Mouse (Mus musculus) left cerebral cortex, adult 2 months (tissue): ENCODE results near the gene Olfr957. TPM values are rescaled to one million over a fixed set of nuclear protein-coding genes. Genes with fewer than 3 reads are reported as not detected.

Source experiments
- DNase-seq, 2 experiments: peaks; one replicate each; pipeline ENCODE4 v3.0.0; 2021 to 2022; ENCODE audit warnings: low spot score in 2 of 2, mixed read lengths in 1 of 2; ENCODE audit errors: extremely low spot score in 1 of 2
- H3K27ac ChIP-seq: fragments of 200-600 bp; 2 replicates; pipeline ENCODE4 v1.8.1; 2022
- H3K4me3 ChIP-seq: fragments of 200-600 bp; 2 replicates; pipeline ENCODE4 v1.8.1; 2022
- CTCF ChIP-seq: fragments of 200-600 bp; IDR thresholded peaks from 2 replicates; pipeline ENCODE4 v1.8.1; 2022; ENCODE audit warnings: antibody characterized with exemption, mild to moderate bottlenecking, moderate library complexity
- intact Hi-C: fragments of 180-260 bp; cut with DNase I; formaldehyde crosslinking; loops from one replicate; pipeline ENCODE4 v1.15.1; 2025
- long read RNA-seq, 2 experiments: library from polyadenylated mRNA; stranded (forward); transcript quantifications; one replicate each; pipeline ENCODE4 v2.0.0; 2021; ENCODE audit warnings: borderline mapping rate in 2 of 2
- total RNA-seq, 2 experiments: library from RNA; stranded (reverse); gene quantifications; 2 replicates each; pipeline ENCODE4 v1.2.3; 2021

Olfr957 gene
- not detected for total RNA-seq
- long read RNA-seq, experiment 1 = 0 reads
- long read RNA-seq, experiment 2 = 0 reads

DNA sequence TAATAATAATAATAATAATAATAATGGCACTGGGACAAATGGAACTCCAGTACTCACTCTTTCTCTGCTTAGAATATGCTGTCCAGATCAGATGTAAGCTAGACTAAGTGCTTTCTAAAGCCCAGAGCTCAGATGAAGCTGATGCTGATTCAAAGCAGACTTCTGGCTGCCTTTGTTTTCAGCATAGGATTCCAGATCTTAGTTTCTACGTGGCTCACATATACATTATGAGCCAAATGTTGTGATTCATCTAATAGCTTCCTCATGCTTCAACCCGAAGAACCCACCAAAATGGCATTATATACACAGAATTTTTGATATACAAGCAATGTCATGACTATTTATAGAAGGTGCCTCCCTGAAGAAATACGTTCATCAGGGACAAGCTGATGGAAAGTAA, at the start of gene Olfr957:
Gene Olfr957, minus strand, starts transcription at position 279 of the 400 bp plus-strand sequence.
- intact Hi-C loops = loop anchor here (10.0 kb wide), 2 partner anchors 679 to 711 kb away; partner anchors contain the start of gene Zfp202
- DNase-seq = no peak
- TF ChIP-seq CTCF = no peak
- Histone ChIP-seq H3K27ac (no peak within 1 kb of the TSS), H3K4me3 (no peak within 1 kb of the TSS)

DNA sequence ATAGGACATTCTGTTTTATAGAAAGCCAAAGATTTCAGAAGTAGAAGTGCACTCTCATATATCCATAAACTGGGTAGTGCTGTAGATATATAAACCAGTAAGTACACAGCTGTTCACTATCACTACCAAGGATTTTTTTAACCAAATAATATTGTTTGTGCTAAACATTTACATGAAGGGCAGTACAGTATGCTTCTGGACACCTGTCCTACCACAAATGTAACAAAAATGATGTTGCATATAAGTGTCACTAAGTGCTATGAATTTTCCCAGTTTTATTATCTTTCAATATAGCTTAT, 42.7 kb upstream of the Olfr957 start:
- intact Hi-C loops = no loop called here
- no peak overlapping the region for H3K4me3 ChIP-seq
- no peak for DNase-seq
- H3K27ac ChIP-seq = no peak overlapping the region; the same call in 1 of the 2 replicates
- no peak for TF ChIP-seq CTCF

DNA sequence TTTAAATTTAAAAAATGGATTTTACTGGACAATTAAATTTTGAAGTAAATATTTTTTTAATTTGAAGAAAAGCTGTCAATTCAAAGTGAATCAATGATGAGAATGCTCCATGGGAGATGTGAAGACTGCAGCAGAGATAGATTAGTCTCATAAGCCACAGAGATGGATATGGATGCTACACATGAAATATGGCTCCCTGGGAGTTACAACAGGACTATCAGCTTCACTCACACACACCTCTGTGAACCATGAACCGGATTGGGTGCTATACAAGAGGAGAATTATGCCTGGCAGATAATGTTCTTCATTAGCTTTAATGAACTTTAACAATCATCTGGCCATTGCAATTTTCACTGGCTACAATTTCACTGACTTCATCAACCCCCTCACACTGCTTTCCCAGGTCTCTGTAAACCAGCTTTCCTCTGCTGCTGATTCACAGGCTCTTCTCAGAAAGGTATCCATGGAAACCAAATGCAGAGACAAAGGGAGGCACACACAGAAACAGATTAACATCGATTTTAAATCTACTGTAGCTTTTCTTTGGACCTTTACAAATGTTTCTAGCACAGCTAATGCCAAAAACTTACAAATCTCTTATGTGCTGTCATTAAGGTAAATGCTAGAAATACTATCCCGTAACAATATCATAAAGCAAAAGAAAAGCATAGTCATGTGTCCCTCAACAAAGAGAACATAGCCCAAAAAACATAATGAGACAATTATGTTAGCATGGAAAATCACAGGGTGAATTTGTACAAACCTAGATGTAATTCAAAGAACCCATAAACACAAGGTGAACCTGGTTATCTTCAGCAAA, 42.1 kb upstream of the Olfr957 start:
- DNase-seq = peak in 1 of 2 experiments; percentile 15
- intact Hi-C loops = no loop called here
- TF ChIP-seq CTCF = no peak
- no peak overlapping the region for H3K4me3 ChIP-seq
- H3K27ac ChIP-seq = peak overlapping the region; percentile 49; the same call in 1 of the 2 replicates

DNA sequence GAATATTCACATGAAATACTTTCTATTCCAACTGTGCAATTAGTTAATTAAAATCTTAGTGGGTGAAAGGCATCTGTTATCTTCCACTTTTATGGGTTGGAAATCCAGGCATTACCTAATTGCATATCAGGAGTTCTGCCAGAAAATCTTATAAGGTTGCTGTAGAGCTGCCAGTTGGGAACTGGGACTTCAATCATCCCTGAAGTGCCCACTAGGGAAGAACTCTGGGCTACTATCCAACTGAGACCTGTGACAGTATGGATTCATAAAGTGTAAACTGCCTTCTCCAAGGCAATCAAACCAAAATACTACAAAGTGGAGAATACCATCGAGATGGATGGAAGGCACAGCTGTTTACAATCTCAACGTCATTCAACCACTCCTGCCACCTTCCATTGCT, 38.3 kb upstream of the Olfr957 start, which contains the start of gene Olfr958:
Gene Olfr958, minus strand, starts transcription at position 109 of the 400 bp plus-strand sequence.
- no peak for TF ChIP-seq CTCF
- intact Hi-C loops = no loop called here
- no peak within 1 kb of the TSS for H3K27ac ChIP-seq
- H3K4me3 ChIP-seq = no peak within 1 kb of the TSS
- no peak for DNase-seq

DNA sequence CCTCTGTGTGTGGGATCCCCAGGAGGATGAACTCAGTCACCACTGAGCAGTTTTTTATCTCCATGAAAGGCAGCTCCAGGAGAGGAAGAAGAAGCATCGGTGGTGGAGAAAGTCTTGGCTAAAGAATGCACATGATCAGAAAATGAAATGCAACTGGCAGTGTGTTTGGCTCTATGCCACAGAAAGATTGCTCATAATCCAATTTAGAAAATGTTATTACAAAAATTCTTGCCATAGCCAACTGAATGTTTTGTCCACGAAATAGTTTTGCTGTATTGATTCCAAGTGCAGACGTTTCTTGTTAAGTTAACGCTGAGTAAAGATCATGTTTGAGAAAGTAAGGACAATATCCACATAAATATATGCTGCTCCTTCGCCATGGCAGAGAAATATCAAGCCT, 35.2 kb upstream of the Olfr957 start:
- Histone ChIP-seq H3K27ac (no peak overlapping the region), H3K4me3 (no peak overlapping the region)
- no peak for DNase-seq
- intact Hi-C loops = no loop called here
- TF ChIP-seq CTCF = no peak

DNA sequence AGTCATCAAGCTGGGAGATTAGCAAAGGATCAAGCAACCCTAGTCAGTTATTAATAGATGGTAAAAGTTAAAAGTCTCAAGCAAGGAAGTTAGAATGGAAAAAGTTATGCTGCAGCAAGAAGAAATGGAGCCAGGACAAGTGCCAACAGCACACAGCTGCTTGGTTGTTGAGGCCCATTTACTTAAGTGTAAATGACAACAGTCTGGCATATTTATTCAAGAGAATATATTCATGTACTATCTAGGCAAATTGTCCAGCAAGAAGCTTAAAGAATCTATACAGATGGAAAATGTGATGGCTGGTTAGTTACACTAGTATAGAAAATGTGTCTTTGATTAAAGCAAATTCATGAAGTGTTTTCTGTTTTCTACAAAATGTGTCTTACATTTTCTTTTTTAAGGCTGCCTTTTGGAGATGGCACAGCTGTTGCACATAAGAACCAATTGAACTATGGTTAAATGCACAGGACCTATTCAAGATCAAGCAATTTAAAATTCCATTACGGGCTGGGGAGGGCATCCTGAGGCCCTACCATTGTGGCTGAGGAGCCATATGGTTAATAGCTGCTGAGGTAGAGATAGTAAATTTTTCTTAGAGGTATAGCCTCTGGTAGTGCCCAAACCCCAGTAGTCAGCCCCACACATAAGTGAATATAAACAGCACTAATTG, 8.1 kb upstream of the Olfr957 start:
- Histone ChIP-seq H3K4me3 (no peak overlapping the region), H3K27ac (no peak overlapping the region)
- TF ChIP-seq CTCF = no peak
- intact Hi-C loops = no loop called here
- DNase-seq = no peak

DNA sequence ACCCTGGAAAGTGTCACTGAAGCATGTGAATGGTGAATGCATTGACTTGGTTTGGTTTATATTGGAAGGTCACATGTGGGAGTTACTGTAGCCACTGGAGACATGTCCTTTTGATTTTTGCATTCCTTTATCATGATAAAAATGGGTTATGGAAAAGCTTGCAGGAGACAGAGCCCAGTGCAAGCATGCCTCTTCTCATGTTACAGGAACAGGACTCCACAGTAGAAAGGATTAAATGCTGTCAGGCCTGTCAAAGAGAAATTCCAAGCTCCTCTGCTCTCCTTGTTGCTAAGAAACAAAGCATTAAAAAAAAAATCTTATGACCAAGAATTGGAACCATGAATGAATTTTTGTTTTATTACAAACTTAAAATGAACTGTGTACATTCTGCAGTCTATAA, 3.0 kb upstream of the Olfr957 start:
- intact Hi-C loops = loop anchor here (10.0 kb wide), 2 partner anchors 676 to 714 kb away; partner anchors contain the start of gene Zfp202
- no peak for TF ChIP-seq CTCF
- no peak overlapping the region for H3K27ac ChIP-seq
- H3K4me3 ChIP-seq = no peak overlapping the region
- DNase-seq = no peak

DNA sequence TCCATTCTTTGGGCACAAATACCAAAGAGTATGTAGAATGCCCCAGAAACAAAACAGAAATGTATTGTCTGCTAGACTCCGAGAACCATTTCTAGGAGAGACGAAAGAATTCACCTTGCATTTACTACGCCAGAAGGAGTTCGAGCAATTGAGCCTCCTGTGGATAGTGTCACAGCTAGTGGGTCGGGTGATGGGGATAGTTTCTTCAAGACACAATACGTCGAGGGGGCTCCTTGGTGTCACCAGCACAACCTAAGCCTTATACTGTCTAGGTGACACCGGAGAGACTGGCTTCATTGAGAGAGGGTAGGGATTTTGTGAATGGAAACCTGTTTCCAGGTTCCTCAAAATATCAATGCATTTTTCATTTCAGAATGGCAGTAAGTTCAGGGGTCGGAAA, 6.2 kb downstream of the Olfr957 start:
- intact Hi-C loops = loop anchor here (1.0 kb wide), 1 partner anchor 103 kb away; no protein-coding TSS in a partner anchor
- Histone ChIP-seq H3K27ac (no peak overlapping the region), H3K4me3 (no peak overlapping the region)
- DNase-seq = no peak
- TF ChIP-seq CTCF = no peak

DNA sequence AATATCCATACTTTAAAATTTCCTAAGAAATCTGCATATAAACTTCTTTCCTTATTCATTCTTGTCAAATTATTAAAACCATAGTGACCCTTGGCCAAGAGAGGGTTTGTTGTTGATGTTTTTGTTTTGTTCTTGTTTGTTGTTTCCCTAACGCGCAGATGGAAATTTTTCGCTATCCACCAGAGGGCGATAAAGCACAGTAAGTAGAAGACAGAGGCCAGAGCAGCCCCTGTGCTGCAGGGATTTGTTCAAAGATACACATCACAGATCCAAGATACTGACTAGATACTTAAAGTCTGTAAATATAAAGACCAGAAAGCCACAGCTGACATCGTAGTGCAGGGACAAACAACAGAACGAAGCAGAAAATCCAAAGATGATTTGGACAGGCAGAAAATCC, 6.6 kb downstream of the Olfr957 start:
- intact Hi-C loops = loop anchor here (1.0 kb wide), 2 partner anchors 14 to 103 kb away; no protein-coding TSS in a partner anchor
- peak; percentile 70 for TF ChIP-seq CTCF
- DNase-seq = peak; percentile 51 to 52
- H3K27ac ChIP-seq = no peak overlapping the region
- H3K4me3 ChIP-seq = no peak overlapping the region

DNA sequence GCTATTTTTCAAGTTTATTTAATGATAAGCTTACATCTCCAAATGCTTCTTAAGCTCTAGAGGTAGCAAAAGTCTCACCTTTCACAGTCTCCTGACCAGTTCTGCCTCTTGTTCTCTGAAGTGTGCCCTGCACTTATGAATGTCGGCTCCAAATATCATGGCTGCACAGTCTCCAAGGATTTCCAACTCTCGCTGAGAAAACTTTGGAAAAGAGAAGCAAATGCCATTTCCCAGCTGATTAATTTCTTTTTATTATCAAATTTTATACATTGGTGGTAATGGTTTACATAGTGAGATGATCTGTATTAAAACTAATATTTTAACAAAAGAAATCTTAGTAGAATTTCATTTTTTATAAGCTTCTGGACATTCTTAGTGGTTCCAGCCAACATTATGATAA, 21.7 kb downstream of the Olfr957 start, which contains the start of gene Olfr44:
Gene Olfr44, minus strand, starts transcription at position 101 of the 400 bp plus-strand sequence.
- intact Hi-C loops = no loop called here
- no peak for TF ChIP-seq CTCF

DNA sequence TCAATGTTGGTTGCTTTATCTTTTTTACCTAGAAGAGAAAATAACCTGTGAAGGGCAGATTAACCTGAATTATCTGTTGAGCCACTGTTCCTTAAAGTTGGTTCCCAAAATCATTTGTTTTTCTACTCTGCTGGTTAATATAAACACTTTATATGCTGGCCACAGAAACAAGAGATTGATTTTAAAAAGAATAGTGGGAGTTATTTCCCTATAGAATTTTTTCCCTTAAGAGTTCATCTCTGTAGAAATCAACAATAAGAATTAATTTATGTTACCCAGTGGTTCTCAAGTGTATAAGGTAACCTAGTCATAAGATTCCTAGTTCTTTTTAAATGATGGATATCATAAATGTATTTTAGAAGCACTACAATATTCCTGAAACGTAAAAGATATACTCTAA, 43.8 kb downstream of the Olfr957 start, which contains the start of gene Olfr955:
Gene Olfr955, minus strand, starts transcription at position 101 of the 400 bp plus-strand sequence.
- no peak for TF ChIP-seq CTCF

More for the DNA sequence above, 21.7 kb downstream of the Olfr957 start, which contains the start of gene Olfr44:
- Histone ChIP-seq H3K4me3 (no peak within 1 kb of the TSS), H3K27ac (no peak within 1 kb of the TSS)
- DNase-seq = no peak

More for the DNA sequence above, 43.8 kb downstream of the Olfr957 start, which contains the start of gene Olfr955:
- H3K27ac ChIP-seq = no peak within 1 kb of the TSS
- intact Hi-C loops = no loop called here
- no peak for DNase-seq
- no peak within 1 kb of the TSS for H3K4me3 ChIP-seq

Other genes starting within 250 kb of the Olfr957 start
- gene Olfr945, start 239.0 kb downstream of the Olfr957 start, total RNA-seq = not detected
- gene Olfr948, start 189.8 kb downstream of the Olfr957 start, total RNA-seq = not detected
- not detected for gene Olfr951, start 128.4 kb downstream of the Olfr957 start, total RNA-seq
- gene Olfr952, start 88.7 kb downstream of the Olfr957 start, total RNA-seq = not detected
- gene Olfr954, start 59.1 kb downstream of the Olfr957 start, total RNA-seq = not detected
- not detected for gene Olfr955, start 43.9 kb downstream of the Olfr957 start, total RNA-seq
- not detected for gene Olfr44, start 21.8 kb downstream of the Olfr957 start, total RNA-seq
- not detected for gene Olfr958, start 38.2 kb upstream of the Olfr957 start, total RNA-seq
- not detected for gene Olfr959, start 59.8 kb upstream of the Olfr957 start, total RNA-seq
- 1 to 10 TPM; 4.5 to 9.2 TPM for gene AW551984, start 88.6 kb upstream of the Olfr957 start, total RNA-seq
- not detected for gene Olfr148, start 94.8 kb upstream of the Olfr957 start, total RNA-seq
- not detected for gene Olfr960, start 105.6 kb upstream of the Olfr957 start, total RNA-seq
- not detected for gene Olfr961, start 129.3 kb upstream of the Olfr957 start, total RNA-seq
- gene Olfr963, start 151.4 kb upstream of the Olfr957 start, total RNA-seq = not detected
- not detected for gene Olfr149, start 191.3 kb upstream of the Olfr957 start, total RNA-seq
- gene Olfr965, start 195.5 kb upstream of the Olfr957 start, total RNA-seq = not detected
- gene Olfr150, start 215.2 kb upstream of the Olfr957 start, total RNA-seq = not detected
- gene Olfr967, start 230.4 kb upstream of the Olfr957 start, total RNA-seq = not detected